Mouse (Mus musculus): Measurements from ENCODE around the gene Syt7. TPM values are rescaled to one million over a fixed set of nuclear protein-coding genes. Genes with fewer than 3 reads are reported as not detected.

The Syt7 gene
- polyA plus RNA-seq, 1 experiment from 2014 or later, result 2.4 TPM

DNA sequence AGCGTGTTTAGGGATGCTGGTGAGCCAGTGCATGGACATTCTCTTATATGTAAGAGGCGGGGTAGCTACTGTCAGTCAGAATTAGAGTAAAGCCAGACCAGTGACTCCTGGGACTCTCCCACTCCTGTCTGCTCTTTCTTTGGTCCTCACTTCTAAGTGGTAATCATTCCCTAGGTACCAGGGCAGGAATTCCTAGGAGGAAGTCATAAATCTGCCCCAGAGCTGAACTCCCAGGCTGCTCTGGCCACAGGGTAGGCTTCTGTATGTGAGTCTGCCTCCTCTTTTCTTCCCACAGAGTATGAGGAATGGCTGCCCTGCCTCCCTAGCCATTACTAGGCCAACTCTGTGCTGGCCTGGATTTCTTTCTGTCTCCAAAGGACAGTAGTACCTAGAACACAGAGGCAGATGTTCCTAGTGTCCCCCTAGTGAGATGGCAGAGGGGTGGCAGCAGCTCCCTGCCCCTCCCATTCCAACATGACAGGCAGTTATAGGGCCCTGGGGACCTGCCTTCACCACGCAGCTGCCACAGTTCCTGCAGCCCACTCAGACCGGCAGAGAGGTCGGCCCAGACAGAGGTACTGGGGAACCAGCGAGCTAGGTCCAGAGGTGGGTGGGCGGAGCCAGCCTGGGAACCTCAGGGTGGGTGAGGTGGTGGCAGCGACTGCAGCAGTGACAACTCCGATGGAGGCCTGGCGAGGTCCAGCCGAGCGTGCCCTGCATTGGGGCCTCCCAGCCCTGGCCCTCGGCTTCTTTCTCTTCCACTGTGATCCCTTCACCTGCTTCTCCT lies 36.8 kb downstream of the Syt7 start:
- Histone ChIP-seq H3K4me1 (replicated peaks; ENCODE audit: control insufficient read depth, insufficient read depth, low read length) (peaks cover 19% of the 10 kb centered on the region; the same call in 1 of the 2 replicates), H3K9ac (ENCODE audit: low read depth, low read length) (peak overlapping the region; percentile 34; the same call in 1 of the 2 replicates), H3K36me3 (ENCODE audit: control insufficient read depth, insufficient read depth, low read length) (no peaks in the 10 kb centered on the region), H3K27me3 (ENCODE audit: control insufficient read depth, insufficient read depth, low read length) (no peaks in the 10 kb centered on the region), H3K4me2 (replicated peaks; ENCODE audit: low read depth, low read length) (peak overlapping the region; percentile 17; the same call in 1 of the 2 replicates), H3K4me3 (ENCODE audit: low read depth, low read length) (no peak overlapping the region), H3K9me3 (ENCODE audit: control insufficient read depth, low read length) (no peaks in the 10 kb centered on the region), H3K27ac (ENCODE audit: low read depth, low read length) (no peak overlapping the region)
- DNase-seq (ENCODE audit: low spot score) (peak; percentile 27), ATAC-seq (ENCODE audit: low FRiP score) (peak; percentile 25; the same call in 1 of the 2 replicates)
- WGBS, result 35% methylated on average over 13 of the region's 13 CpGs

DNA sequence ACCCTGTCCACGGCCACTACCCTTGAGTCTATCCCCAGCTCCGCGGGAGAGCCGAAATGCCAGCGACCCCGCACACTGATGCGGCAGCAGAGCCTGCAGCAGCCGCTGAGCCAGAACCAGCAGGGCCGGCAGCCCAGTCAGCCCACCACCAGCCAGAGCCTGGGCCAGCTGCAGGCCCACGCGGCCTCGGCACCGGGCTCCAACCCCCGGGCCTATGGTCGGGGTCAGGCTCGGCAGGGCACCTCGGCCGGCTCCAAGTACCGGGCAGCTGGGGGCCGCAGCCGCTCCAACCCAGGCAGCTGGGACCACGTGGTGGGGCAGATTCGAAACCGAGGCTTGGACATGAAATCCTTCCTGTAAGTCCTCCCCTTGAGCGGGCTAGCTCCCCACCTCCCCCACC lies 37.4 kb downstream of the Syt7 start:
- DNase-seq (ENCODE audit: low spot score), result no peak

DNA sequence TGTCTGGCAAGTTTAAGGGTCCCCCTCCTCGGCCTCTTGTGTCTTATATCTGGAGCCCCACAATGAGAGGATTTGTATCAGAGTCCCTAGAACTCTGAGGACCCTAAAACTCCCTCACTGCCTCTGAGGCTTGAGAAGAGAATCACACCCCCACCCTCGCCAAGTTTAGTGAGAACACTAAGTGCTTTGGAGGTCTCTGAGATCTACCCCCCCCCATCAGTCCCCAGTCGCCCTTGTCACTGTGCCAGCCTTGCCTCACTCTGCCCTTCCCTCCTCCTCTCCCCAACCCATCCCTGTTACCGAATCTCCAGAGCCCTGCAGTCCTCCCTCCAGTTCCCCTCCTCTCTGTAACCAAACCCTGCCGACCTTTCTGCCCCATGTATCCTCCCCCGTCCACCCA lies 37.9 kb downstream of the Syt7 start:
- Histone ChIP-seq H3K27ac (ENCODE audit: low read depth, low read length) (no peak overlapping the region), H3K4me1 (replicated peaks; ENCODE audit: control insufficient read depth, insufficient read depth, low read length) (peaks cover 17% of the 10 kb centered on the region; the same call in 1 of the 2 replicates), H3K9ac (ENCODE audit: low read depth, low read length) (no peak overlapping the region), H3K9me3 (ENCODE audit: control insufficient read depth, low read length) (no peaks in the 10 kb centered on the region), H3K4me2 (replicated peaks; ENCODE audit: low read depth, low read length) (no peak overlapping the region), H3K36me3 (ENCODE audit: control insufficient read depth, insufficient read depth, low read length) (no peaks in the 10 kb centered on the region), H3K27me3 (ENCODE audit: control insufficient read depth, insufficient read depth, low read length) (no peaks in the 10 kb centered on the region), H3K4me3 (ENCODE audit: low read depth, low read length) (no peak overlapping the region)
- ATAC-seq (ENCODE audit: low FRiP score), result no peak
- no peak for DNase-seq (ENCODE audit: low spot score)
- 54% methylated on average over 6 of the region's 6 CpGs for WGBS

More for the DNA sequence above, 37.4 kb downstream of the Syt7 start:
- H3K4me3 ChIP-seq (ENCODE audit: low read depth, low read length), result no peak overlapping the region
- H3K27me3 ChIP-seq (ENCODE audit: control insufficient read depth, insufficient read depth, low read length), result no peaks in the 10 kb centered on the region
- peaks cover 19% of the 10 kb centered on the region; the same call in 1 of the 2 replicates for H3K4me1 ChIP-seq (replicated peaks; ENCODE audit: control insufficient read depth, insufficient read depth, low read length)
- 34% methylated on average over 19 of the region's 25 CpGs for WGBS
- ATAC-seq (ENCODE audit: low FRiP score), result no peak; the same call in 1 of the 2 replicates
- H3K4me2 ChIP-seq (replicated peaks; ENCODE audit: low read depth, low read length), result peak overlapping the region; percentile 17
- H3K9me3 ChIP-seq (ENCODE audit: control insufficient read depth, low read length), result no peaks in the 10 kb centered on the region
- H3K9ac ChIP-seq (ENCODE audit: low read depth, low read length), result peak overlapping the region; percentile 34; the same call in 1 of the 2 replicates
- no peak overlapping the region for H3K27ac ChIP-seq (ENCODE audit: low read depth, low read length)
- no peaks in the 10 kb centered on the region for H3K36me3 ChIP-seq (ENCODE audit: control insufficient read depth, insufficient read depth, low read length)

DNA sequence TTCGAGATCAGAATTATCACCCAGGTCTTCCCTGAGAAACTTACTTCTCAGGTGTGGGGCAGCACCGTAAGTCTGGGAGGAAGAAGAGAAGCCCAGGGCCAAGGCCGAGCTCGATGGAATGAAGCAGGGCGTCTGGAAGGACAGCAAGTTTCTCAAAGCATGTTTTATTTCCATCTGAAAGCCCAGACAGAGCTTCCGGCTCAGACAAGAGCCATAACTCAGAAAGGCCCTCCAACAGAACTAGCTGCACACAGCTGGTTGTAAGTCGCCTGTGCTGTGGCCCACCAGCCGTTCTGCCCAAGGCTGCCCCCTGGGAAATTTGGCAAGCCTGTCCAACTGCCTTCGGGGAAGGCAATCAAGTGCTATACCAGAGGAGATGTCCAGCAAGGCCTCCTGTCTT lies 38.5 kb downstream of the Syt7 start:
- H3K36me3 ChIP-seq (ENCODE audit: control insufficient read depth, insufficient read depth, low read length), result no peaks in the 10 kb centered on the region
- H3K9me3 ChIP-seq (ENCODE audit: control insufficient read depth, low read length), result no peaks in the 10 kb centered on the region
- H3K4me2 ChIP-seq (replicated peaks; ENCODE audit: low read depth, low read length), result no peak overlapping the region
- no peaks in the 10 kb centered on the region for H3K27me3 ChIP-seq (ENCODE audit: control insufficient read depth, insufficient read depth, low read length)
- peaks cover 15% of the 10 kb centered on the region; the same call in 1 of the 2 replicates for H3K4me1 ChIP-seq (replicated peaks; ENCODE audit: control insufficient read depth, insufficient read depth, low read length)
- no peak overlapping the region for H3K27ac ChIP-seq (ENCODE audit: low read depth, low read length)
- WGBS, result 75% methylated on average over 9 of the region's 9 CpGs
- ATAC-seq (ENCODE audit: low FRiP score) (no peak), DNase-seq (ENCODE audit: low spot score) (no peak)
- no peak overlapping the region for H3K9ac ChIP-seq (ENCODE audit: low read depth, low read length)
- no peak overlapping the region for H3K4me3 ChIP-seq (ENCODE audit: low read depth, low read length)

DNA sequence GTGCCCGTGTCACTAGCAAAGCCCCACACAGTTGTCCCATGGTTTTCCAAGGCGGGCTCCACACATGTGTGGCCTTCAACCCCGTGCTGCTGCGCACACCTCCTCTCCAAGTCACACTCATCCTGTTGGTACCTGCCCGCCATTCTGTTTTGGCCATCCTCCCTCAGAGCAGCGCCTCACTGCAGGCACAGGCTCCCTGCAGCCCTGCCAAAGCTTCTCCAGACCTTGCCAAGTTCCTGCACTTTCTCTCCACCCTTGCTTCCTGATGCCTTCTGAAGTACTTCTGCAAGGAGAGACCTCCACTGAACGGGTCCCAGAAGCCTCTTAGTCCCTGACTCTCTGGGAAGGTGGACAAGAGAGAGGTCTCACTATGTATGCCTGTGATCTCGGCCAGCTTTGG lies 40.5 kb downstream of the Syt7 start:
- ATAC-seq (ENCODE audit: low FRiP score), result no peak
- H3K4me3 ChIP-seq (ENCODE audit: low read depth, low read length), result no peak overlapping the region
- 95% methylated on average over 8 of the region's 8 CpGs for WGBS
- no peak overlapping the region for H3K27ac ChIP-seq (ENCODE audit: low read depth, low read length)
- DNase-seq (ENCODE audit: low spot score), result no peak
- H3K9ac ChIP-seq (ENCODE audit: low read depth, low read length), result no peak overlapping the region
- H3K4me2 ChIP-seq (replicated peaks; ENCODE audit: low read depth, low read length), result no peak overlapping the region
- no peaks in the 10 kb centered on the region for H3K27me3 ChIP-seq (ENCODE audit: control insufficient read depth, insufficient read depth, low read length)
- no peaks in the 10 kb centered on the region for H3K36me3 ChIP-seq (ENCODE audit: control insufficient read depth, insufficient read depth, low read length)
- no peaks in the 10 kb centered on the region for H3K9me3 ChIP-seq (ENCODE audit: control insufficient read depth, low read length)
- H3K4me1 ChIP-seq (replicated peaks; ENCODE audit: control insufficient read depth, insufficient read depth, low read length), result peaks cover 11% of the 10 kb centered on the region; the same call in 1 of the 2 replicates

DNA sequence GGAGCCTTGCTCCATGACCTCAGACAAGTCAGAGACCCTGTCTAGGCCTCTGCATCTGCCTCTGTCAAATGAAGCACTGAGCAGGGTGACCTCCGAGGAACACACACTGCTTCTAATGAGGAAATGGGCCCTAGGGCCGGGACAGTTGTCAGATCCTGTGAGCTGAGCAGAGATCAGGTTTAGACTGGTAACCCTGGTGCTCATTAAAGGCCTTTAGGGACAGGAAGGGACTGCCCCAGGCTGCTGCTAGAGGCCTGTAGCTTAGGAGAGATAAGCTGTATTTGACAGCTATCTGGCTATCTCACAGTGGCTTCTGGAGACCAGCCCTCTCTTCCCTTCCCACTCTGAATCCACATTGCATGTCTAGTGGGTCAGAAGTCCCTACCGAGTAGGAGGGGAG lies 42.5 kb downstream of the Syt7 start:
- Histone ChIP-seq H3K4me2 (replicated peaks; ENCODE audit: low read depth, low read length) (no peak overlapping the region), H3K9ac (ENCODE audit: low read depth, low read length) (no peak overlapping the region), H3K27ac (ENCODE audit: low read depth, low read length) (no peak overlapping the region), H3K4me1 (replicated peaks; ENCODE audit: control insufficient read depth, insufficient read depth, low read length) (peaks cover 4% of the 10 kb centered on the region; the same call in 1 of the 2 replicates), H3K27me3 (ENCODE audit: control insufficient read depth, insufficient read depth, low read length) (no peaks in the 10 kb centered on the region), H3K36me3 (ENCODE audit: control insufficient read depth, insufficient read depth, low read length) (no peaks in the 10 kb centered on the region), H3K9me3 (ENCODE audit: control insufficient read depth, low read length) (no peaks in the 10 kb centered on the region), H3K4me3 (ENCODE audit: low read depth, low read length) (no peak overlapping the region)
- WGBS, result 52% methylated on average over 3 of the region's 3 CpGs
- ATAC-seq (ENCODE audit: low FRiP score) (no peak), DNase-seq (ENCODE audit: low spot score) (no peak)

DNA sequence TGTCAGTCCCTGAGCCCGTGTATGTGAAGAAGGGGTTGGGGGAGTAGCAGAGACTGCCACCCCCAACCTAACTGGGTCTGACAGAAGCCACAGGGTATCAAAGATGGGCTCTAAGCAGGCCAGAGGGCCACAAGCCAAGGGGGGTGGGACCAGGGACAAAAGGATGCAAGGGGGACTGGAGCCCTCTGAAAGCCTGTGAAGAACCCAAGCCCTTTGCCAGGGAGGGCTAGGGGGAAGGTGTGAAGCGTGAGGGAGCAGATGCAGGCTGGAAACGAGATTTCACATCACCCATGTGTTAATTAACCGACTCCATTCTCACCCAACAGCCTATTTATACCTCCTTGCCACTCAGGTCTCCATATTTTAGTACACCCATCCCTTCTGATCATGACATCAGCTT lies 43.0 kb downstream of the Syt7 start:
- Histone ChIP-seq H3K4me1 (replicated peaks; ENCODE audit: control insufficient read depth, insufficient read depth, low read length) (0 out of 2 replicates have a peak, but pooled peaks cover 2% of the 10 kb centered on the region), H3K9me3 (ENCODE audit: control insufficient read depth, low read length) (no peaks in the 10 kb centered on the region), H3K4me2 (replicated peaks; ENCODE audit: low read depth, low read length) (no peak overlapping the region), H3K9ac (ENCODE audit: low read depth, low read length) (no peak overlapping the region), H3K27ac (ENCODE audit: low read depth, low read length) (no peak overlapping the region), H3K27me3 (ENCODE audit: control insufficient read depth, insufficient read depth, low read length) (no peaks in the 10 kb centered on the region), H3K36me3 (ENCODE audit: control insufficient read depth, insufficient read depth, low read length) (no peaks in the 10 kb centered on the region), H3K4me3 (ENCODE audit: low read depth, low read length) (no peak overlapping the region)
- 64% methylated on average over 4 of the region's 4 CpGs for WGBS
- ATAC-seq (ENCODE audit: low FRiP score) (no peak), DNase-seq (ENCODE audit: low spot score) (no peak)

DNA sequence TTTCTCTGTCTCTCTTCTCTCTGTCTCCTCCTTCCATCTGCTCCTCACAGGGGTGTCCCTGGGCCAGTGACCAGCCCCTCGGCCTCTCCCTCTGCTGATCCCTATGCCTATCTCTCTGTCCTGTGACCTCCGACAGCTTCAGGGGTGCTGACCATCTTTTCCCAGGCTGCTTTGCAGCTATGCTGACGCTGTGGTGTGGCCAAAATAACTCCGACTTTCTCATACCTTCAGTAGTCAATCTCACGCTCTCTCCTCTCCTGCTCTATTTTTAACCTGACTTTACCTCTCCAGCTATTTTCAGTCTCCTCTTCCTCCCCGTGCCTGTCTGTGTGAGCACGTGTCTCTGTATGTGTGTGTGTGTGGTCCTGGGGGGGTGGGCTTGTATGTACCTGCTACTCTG lies 44.3 kb downstream of the Syt7 start:
- ATAC-seq (ENCODE audit: low FRiP score), result no peak
- Histone ChIP-seq H3K9ac (ENCODE audit: low read depth, low read length) (no peak overlapping the region), H3K4me3 (ENCODE audit: low read depth, low read length) (no peak overlapping the region), H3K9me3 (ENCODE audit: control insufficient read depth, low read length) (no peaks in the 10 kb centered on the region), H3K4me1 (replicated peaks; ENCODE audit: control insufficient read depth, insufficient read depth, low read length) (no peaks in the 10 kb centered on the region), H3K27me3 (ENCODE audit: control insufficient read depth, insufficient read depth, low read length) (no peaks in the 10 kb centered on the region), H3K36me3 (ENCODE audit: control insufficient read depth, insufficient read depth, low read length) (no peaks in the 10 kb centered on the region), H3K4me2 (replicated peaks; ENCODE audit: low read depth, low read length) (no peak overlapping the region), H3K27ac (ENCODE audit: low read depth, low read length) (no peak overlapping the region)
- WGBS, result 77% methylated on average over 7 of the region's 7 CpGs
- DNase-seq (ENCODE audit: low spot score), result no peak

Data from hindbrain, embryonic 11.5 days (tissue).